Mouse (Mus musculus) megakaryocyte-erythroid progenitor cell, adult 5-6 weeks (primary cell): ENCODE data around the gene Ankrd54. TPM values are rescaled to one million over a fixed set of nuclear protein-coding genes. Genes with fewer than 3 reads are reported as not detected.
A peak's percentile ranks its signal among the peaks of the same experiment; 100 is the strongest.
"Not testable (repeated sequence)": the region's sequence is repeated elsewhere in the genome, so short reads cannot be mapped to it uniquely, and the experiment has no call there.

ENCODE experiments used
- ATAC-seq: replicated peaks from 2 replicates; pipeline ENCODE4 v1.8.0; 2016; ENCODE audit warnings: mild to moderate bottlenecking, inconsistent platforms; ENCODE audit not compliant: severe bottlenecking, poor library complexity, low FRiP score, low TSS enrichment
- total RNA-seq, 2 experiments: library from RNA; stranded (forward) in 1 of 2; stranded (reverse) in 1 of 2; fragments of 200-1000, 215-1000 nt in 1 of 2; fragments of >200 nt in 1 of 2; fragmentation: Nextera tagmentation in 1 of 2; gene quantifications; 2 replicates each; pipeline ENCODE4 v1.2.3; 2014 to 2017

Ankrd54 gene
- total RNA-seq, 2 experiments from 2014 or later: 15.0 to 44.2 TPM

DNA sequence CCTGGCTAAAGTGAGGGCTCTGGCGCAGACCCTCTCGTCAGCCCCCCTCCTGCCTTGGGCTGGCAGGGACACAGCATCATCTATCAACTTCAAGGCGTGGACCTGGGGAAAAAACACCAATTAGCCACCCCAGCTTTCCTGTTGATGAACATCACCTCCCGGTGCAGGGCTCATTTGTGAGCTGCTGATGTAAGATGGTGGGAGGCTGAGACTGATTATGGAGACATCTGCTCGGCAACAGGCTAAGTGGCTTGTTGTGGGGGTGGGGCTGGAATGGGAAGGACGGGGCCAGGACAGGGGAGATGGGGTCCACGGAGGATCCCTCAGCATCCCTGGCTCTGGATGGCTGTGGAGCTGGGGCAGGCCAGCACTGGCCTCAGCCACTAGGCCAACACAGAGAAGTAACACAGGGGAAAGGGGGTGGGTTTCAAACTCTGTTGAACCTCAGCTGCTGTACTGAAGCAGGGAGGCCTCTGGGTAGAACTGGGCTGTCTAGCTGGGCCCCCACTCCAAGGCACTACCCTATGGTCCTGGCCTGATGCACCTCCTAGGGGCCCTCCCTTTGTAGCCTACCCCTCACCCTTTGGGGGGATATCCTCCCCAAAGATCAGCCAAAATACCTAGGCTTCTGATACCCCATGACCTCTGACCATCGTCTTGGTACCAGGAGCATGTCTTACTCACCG is 12.4 kb downstream of the Ankrd54 start:
- ATAC-seq: no peak

DNA sequence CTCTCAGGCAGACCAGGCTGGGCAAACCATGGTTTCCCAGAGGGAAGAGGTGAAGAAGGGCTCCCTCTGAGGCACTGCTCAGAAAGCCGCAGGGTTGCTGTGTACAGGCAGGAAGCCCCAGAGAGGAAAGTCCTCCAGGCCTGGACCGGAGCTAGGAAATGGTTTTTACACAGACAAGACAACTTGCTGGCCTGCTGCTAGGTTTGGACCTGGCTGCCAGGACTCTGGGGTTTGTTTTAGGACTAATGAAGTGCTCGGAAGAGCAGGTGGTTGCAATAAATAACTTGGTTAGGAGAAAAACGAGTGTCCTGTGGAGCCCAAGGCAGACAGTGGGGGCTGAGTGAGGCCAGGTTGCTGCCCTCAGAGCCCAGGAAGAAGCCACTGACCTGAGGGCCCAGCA is 14.5 kb downstream of the Ankrd54 start:
- ATAC-seq: no peak

GRCm38 (mm10) chr15:79044837-79045236 is 17.9 kb downstream of the Ankrd54 start:
- ATAC-seq: no peak

DNA sequence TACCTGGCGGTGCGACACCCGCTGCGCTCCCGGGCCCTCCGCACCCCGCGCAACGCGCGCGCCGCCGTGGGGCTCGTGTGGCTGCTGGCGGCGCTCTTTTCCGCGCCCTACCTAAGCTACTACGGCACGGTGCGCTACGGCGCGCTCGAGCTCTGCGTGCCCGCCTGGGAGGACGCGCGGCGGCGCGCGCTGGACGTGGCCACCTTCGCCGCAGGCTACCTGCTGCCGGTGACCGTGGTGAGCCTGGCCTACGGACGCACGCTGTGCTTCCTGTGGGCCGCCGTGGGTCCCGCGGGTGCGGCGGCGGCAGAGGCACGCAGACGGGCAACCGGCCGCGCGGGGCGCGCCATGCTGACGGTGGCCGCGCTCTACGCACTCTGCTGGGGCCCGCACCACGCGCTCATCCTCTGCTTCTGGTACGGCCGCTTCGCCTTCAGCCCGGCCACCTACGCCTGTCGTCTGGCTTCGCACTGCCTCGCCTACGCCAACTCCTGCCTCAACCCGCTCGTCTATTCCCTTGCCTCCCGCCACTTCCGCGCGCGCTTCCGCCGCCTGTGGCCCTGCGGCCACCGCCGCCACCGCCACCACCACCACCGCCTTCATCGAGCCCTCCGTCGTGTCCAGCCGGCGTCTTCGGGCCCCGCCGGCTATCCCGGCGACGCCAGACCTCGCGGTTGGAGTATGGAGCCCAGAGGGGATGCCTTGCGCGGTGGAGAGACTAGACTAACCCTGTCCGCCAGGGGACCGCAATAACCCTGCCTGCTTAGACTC is 19.8 kb downstream of the Ankrd54 start:
- ATAC-seq: no peak

DNA sequence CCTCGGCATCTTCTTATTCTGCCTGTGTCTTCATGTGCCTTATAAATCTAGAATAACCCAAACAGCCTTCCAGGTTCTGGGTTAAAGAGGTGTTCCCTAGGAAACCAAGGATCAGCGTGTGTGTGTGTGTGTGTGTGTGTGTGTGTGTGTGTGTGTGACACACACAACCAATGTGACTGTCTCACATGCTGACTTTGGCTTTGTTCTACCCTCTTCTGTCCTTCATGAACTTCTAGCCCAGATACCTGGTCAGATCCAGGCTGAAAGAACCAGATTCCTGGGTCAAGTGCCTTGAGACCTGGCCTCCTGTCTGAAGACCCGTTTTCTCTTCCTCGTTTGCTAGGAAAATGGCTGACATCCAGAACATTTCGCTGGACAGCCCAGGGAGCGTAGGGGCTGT is 21.1 kb downstream of the Ankrd54 start, which contains the start of gene Galr3:
Gene Galr3, plus strand, starts transcription at position 301 of the 400 bp plus-strand sequence.
- ATAC-seq: no peak

GRCm38 (mm10) chr15:79040501-79041416 is 21.9 kb downstream of the Ankrd54 start:
- ATAC-seq: no peak

GRCm38 (mm10) chr15:79038853-79039252 is 23.8 kb downstream of the Ankrd54 start:
- ATAC-seq: peak; percentile 90

- ATAC-seq: no peak
Measured at GRCm38 (mm10) chr15:79038331-79038730, 24.4 kb downstream of the Ankrd54 start.

- ATAC-seq: peak; percentile 67
Measured at GRCm38 (mm10) chr15:79037913-79038328, 24.8 kb downstream of the Ankrd54 start.

DNA sequence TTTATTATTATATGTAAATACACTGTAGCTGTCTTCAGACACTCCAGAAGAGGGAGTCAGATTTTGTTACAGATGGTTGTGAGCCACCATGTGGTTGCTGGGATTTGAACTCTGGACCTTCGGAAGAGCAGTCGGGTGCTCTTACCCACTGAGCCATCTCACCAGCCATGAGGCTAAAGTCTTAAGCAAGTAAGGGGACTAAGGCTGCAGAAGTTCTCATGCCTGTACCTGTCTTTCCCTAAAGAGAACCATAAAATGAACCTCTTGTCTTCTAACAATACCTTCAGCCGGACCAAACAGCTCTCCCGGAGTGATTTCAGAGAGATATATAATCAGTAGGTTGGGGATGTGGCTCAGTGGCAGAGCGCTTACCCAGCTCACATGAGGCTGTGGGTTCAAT is 30.8 kb downstream of the Ankrd54 start:
- ATAC-seq: not testable (repeated sequence)

DNA sequence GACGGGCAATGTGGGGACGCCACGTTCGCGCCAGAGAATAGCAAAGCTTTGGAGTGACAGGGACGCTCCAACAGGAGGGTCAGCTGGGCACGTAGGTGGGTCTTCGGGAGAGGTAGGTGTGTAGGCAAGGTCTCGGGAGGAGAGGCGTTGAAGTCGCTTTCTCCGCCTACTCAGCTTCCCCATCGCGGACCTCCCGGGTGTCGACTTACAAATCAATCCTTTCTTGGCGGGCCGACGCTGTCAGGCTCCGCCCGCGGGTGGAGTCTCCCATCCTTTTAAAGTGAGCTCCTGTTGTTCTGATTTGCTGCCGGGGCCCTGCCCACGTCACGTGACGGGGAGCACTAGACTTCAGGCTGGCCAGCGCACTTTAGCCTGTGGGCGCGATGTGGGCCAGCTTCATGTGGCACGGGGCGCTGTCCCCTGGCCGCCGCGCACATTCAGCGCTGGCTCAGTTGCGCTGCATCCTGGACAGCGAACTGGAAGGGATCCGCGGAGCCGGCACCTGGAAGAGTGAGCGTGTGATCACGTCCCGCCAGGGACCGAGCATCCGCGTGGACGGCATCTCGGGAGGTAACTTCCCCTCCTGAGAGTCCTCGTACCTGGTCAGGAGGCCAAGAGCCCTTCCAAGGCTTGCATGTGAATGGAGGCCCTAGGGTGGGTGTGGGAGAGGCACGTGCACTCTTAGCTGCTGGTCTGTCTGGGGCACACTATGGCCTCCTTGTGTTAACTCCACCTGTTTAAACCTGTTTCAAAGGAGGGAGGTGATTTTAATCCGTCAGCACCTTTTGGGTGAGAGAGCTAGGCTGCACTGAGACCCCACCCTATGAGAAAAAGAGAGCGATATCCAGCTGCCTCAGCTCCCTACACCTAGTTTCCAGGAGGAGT is 31.9 kb downstream of the Ankrd54 start:
- peak; percentile 64 for ATAC-seq

GRCm38 (mm10) chr15:79029519-79030241 is 33.0 kb downstream of the Ankrd54 start:
- ATAC-seq: no peak

DNA sequence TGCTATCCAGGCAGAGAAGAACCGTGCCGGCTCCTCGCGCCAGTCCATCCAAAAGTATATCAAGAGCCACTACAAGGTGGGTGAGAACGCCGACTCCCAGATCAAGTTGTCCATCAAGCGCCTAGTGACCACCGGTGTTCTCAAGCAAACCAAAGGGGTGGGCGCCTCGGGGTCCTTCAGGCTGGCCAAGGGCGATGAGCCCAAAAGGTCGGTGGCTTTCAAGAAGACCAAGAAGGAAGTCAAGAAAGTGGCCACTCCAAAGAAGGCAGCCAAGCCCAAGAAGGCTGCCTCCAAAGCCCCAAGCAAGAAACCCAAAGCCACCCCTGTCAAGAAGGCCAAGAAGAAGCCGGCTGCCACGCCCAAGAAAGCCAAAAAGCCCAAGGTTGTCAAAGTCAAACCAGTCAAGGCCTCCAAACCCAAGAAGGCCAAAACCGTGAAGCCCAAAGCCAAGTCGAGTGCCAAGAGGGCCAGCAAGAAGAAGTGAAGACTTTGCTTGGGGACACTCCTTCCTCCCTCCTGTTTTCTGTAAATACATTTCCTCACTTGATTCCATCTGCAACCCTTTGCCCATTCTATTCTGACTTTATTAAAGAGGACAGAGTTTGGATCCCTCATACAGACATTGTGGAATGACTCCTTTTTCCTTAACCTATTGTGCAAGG is 33.7 kb downstream of the Ankrd54 start:
- ATAC-seq: no peak

DNA sequence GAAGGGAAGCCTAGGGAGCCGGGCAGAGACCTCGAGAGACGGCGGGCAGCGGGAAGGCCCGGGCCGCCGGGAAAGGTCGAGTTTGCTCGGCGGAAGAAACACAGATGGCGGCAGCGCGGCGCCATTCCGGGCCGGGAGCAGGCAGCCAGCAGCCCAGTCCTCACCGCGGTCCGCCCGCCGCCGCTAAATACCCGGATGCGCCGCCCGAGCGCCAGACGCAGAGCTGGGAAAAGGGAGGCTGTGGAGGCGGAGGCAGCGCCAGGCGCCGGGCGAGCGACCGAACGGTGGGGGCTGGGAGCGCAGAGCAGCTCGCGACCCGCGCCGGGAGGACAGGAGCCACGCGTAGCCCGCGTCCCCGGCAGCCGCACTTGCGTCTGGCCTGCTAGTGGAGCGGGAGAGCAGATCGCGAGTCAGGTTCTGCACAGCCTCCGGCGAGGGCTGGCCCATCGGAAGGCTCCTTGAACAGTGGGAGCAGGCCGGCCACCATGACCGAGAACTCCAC is 34.4 kb downstream of the Ankrd54 start, which contains the start of gene H1f0:
Gene H1f0, plus strand, starts transcription at position 214 of the 502 bp plus-strand sequence.
- ATAC-seq: peak; percentile 61

- no peak for ATAC-seq
Measured at GRCm38 (mm10) chr15:79027291-79028205, 35.1 kb downstream of the Ankrd54 start.

DNA sequence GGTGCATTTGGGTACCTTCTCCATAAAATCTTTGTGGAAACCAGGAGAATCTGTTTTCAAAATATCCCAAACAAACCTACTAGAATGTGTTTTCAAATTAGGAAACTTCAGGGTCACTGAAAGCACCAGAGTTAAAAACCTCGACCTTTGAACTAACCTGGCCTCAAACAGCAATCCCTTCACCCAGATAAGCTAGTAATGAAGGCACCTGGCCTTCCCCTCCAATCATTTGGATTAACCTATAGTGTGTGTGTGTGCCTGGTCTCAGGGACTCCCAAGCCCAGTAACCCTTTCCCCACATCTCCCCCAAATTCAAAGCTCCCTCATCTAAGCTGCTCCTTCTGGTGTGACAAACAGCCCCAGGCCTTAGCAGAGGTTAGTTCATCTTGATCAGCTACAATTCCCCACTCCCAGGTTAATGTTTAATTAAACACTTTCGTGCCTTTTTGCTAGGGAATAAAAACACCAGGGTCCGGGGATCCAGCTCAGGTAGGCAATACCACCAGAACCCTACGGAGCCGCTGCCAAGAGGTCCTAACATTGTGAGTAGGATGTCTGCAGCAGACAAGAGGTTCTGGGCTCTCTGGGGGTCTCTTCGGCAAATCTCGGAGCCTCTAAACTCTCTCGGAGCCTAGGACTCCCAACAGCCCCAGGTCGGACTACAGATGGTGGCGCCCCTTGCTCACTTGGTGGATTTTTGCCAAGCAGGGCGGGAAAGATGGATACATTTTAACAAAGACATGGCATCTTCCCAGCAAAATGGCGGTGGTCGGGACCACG is 36.0 kb downstream of the Ankrd54 start:
- ATAC-seq: no peak
